Mouse (Mus musculus) kidney, embryonic 14.5 days (tissue): Measurements from ENCODE around the gene Camk2b. TPM values are rescaled to one million over a fixed set of nuclear protein-coding genes. Genes with fewer than 3 reads are reported as not detected.

ENCODE experiments used
- ATAC-seq: fragments of 200-750 bp; cut with Nextera tagmentation; 2 replicates; pipeline ENCODE4 v1.8.0; 2017; ENCODE audit warnings: moderate number of reproducible peaks, mild to moderate bottlenecking, moderate TSS enrichment, moderate library complexity; ENCODE audit not compliant: low FRiP score, low TSS enrichment
- H3K27ac ChIP-seq: fragments of 300-500 bp; sonication (generic); 2 replicates; pipeline ENCODE4 v1.5.1; 2014; ENCODE audit warnings: low read depth, mild to moderate bottlenecking, low read length, moderate library complexity, mixed read lengths
- H3K27me3 ChIP-seq: fragments of 300-500 bp; sonication (generic); 2 replicates; pipeline ENCODE4 v1.6.1; 2014; ENCODE audit warnings: mild to moderate bottlenecking, low read length; ENCODE audit not compliant: control insufficient read depth, insufficient read depth
- H3K36me3 ChIP-seq: fragments of 300-500 bp; sonication (generic); 2 replicates; pipeline ENCODE4 v1.6.1; 2014; ENCODE audit warnings: low read length, mixed read lengths; ENCODE audit not compliant: control insufficient read depth, insufficient read depth
- H3K4me1 ChIP-seq: fragments of 300-500 bp; sonication (generic); 2 replicates; pipeline ENCODE4 v1.6.1; 2014; ENCODE audit warnings: low read length, mixed read lengths; ENCODE audit not compliant: control insufficient read depth, insufficient read depth
- H3K4me2 ChIP-seq: fragments of 300-500 bp; sonication (generic); replicated peaks from 2 replicates; pipeline ENCODE4 v1.6.1; 2014; ENCODE audit warnings: low read depth, mild to moderate bottlenecking, low read length
- H3K4me3 ChIP-seq: fragments of 300-500 bp; sonication (generic); 2 replicates; pipeline ENCODE4 v1.5.1; 2014; ENCODE audit warnings: mild to moderate bottlenecking, low read length
- H3K9ac ChIP-seq: fragments of 300-500 bp; sonication (generic); 2 replicates; pipeline ENCODE4 v1.6.1; 2014; ENCODE audit warnings: low read depth, mild to moderate bottlenecking, low read length, moderate library complexity
- H3K9me3 ChIP-seq: fragments of 300-500 bp; sonication (generic); 2 replicates; pipeline ENCODE4 v1.6.1; 2016; ENCODE audit warnings: low read length; ENCODE audit not compliant: control insufficient read depth
- WGBS: fragments of 180-500 bp; shearing (Covaris S2); extraction: QIAGEN DNeasy Blood & Tissue Kit; methylation state at CpG from one replicate; pipeline ENCODE4 v1.1.7; 2014; 5-methylcytosine and 5-hydroxymethylcytosine counted together
- polyA plus RNA-seq: library from polyadenylated mRNA; unstranded; fragments of >200 nt; fragmentation: Nextera tagmentation; extraction: Ambion mirVana; gene quantifications from 2 replicates; pipeline ENCODE4 v1.2.1, GENCODE M21; 2014

The Camk2b gene
- polyA plus RNA-seq, 1 experiment from 2014 or later: 4.4 TPM

GRCm38 (mm10) chr11:6062329-6062728, 3.8 kb downstream of the Camk2b start:
- Histone ChIP-seq H3K9ac (no peak overlapping the region), H3K9me3 (no peaks in the 10 kb centered on the region), H3K4me1 (peaks cover 11% of the 10 kb centered on the region), H3K27me3 (peaks cover 43% of the 10 kb centered on the region), H3K27ac (no peak overlapping the region), H3K4me2 (no peak overlapping the region), H3K36me3 (no peaks in the 10 kb centered on the region), H3K4me3 (no peak overlapping the region)
- ATAC-seq: no peak
- 91% methylated on average over 11 of the region's 11 CpGs for WGBS

- H3K27me3 ChIP-seq: peaks cover 39% of the 10 kb centered on the region
Observed at GRCm38 (mm10) chr11:6061891-6062290, 4.3 kb downstream of the Camk2b start.

GRCm38 (mm10) chr11:6059162-6059561, 7.0 kb downstream of the Camk2b start:
- Histone ChIP-seq H3K4me3 (no peak overlapping the region), H3K27me3 (peaks cover 12% of the 10 kb centered on the region), H3K4me1 (peaks cover 2% of the 10 kb centered on the region), H3K9ac (no peak overlapping the region), H3K9me3 (no peaks in the 10 kb centered on the region), H3K36me3 (no peaks in the 10 kb centered on the region), H3K27ac (no peak overlapping the region), H3K4me2 (no peak overlapping the region)
- no peak for ATAC-seq
- 94% methylated on average over 10 of the region's 10 CpGs for WGBS

More at GRCm38 (mm10) chr11:6061891-6062290, 4.3 kb downstream of the Camk2b start:
- no peak overlapping the region for H3K9ac ChIP-seq
- ATAC-seq: no peak
- no peak overlapping the region for H3K27ac ChIP-seq
- H3K4me3 ChIP-seq: no peak overlapping the region
- H3K36me3 ChIP-seq: no peaks in the 10 kb centered on the region
- 77% methylated on average over 5 of the region's 5 CpGs for WGBS
- H3K4me2 ChIP-seq: no peak overlapping the region
- H3K4me1 ChIP-seq: peaks cover 11% of the 10 kb centered on the region
- H3K9me3 ChIP-seq: no peaks in the 10 kb centered on the region

- Histone ChIP-seq H3K27ac (no peak overlapping the region), H3K4me1 (no peaks in the 10 kb centered on the region), H3K9me3 (no peaks in the 10 kb centered on the region), H3K4me2 (no peak overlapping the region), H3K36me3 (no peaks in the 10 kb centered on the region), H3K27me3 (no peaks in the 10 kb centered on the region), H3K4me3 (no peak overlapping the region), H3K9ac (no peak overlapping the region)
- ATAC-seq: no peak
- 86% methylated on average over 8 of the region's 8 CpGs for WGBS
Observed at GRCm38 (mm10) chr11:6053386-6053785, 12.8 kb downstream of the Camk2b start.

GRCm38 (mm10) chr11:6050066-6050560, 16.0 kb downstream of the Camk2b start:
- no peaks in the 10 kb centered on the region for H3K36me3 ChIP-seq
- H3K4me1 ChIP-seq: no peaks in the 10 kb centered on the region
- H3K27ac ChIP-seq: no peak overlapping the region
- WGBS: 82% methylated on average over 4 of the region's 4 CpGs
- H3K9me3 ChIP-seq: no peaks in the 10 kb centered on the region
- ATAC-seq: no peak
- H3K9ac ChIP-seq: no peak overlapping the region
- no peaks in the 10 kb centered on the region for H3K27me3 ChIP-seq
- H3K4me2 ChIP-seq: no peak overlapping the region
- H3K4me3 ChIP-seq: no peak overlapping the region

- WGBS: 86% methylated on average over 9 of the region's 9 CpGs
- H3K36me3 ChIP-seq: no peaks in the 10 kb centered on the region
- no peak overlapping the region for H3K27ac ChIP-seq
- no peaks in the 10 kb centered on the region for H3K4me1 ChIP-seq
- no peak for ATAC-seq
- H3K9ac ChIP-seq: no peak overlapping the region
- H3K27me3 ChIP-seq: no peaks in the 10 kb centered on the region
- H3K4me3 ChIP-seq: no peak overlapping the region
- H3K4me2 ChIP-seq: no peak overlapping the region
- no peaks in the 10 kb centered on the region for H3K9me3 ChIP-seq
Observed at GRCm38 (mm10) chr11:6048208-6048607, 18.0 kb downstream of the Camk2b start.

- H3K4me3 ChIP-seq: no peak overlapping the region
- H3K27me3 ChIP-seq: no peaks in the 10 kb centered on the region
- WGBS: 73% methylated on average over 7 of the region's 7 CpGs
- peaks cover 8% of the 10 kb centered on the region; the same call in 1 of the 2 replicates for H3K4me1 ChIP-seq
- no peak for ATAC-seq
- no peak overlapping the region for H3K9ac ChIP-seq
- no peaks in the 10 kb centered on the region for H3K36me3 ChIP-seq
- H3K9me3 ChIP-seq: no peaks in the 10 kb centered on the region; the same call in 1 of the 2 replicates
- H3K27ac ChIP-seq: no peak overlapping the region
- no peak overlapping the region for H3K4me2 ChIP-seq
Observed at GRCm38 (mm10) chr11:6038929-6039328, 27.2 kb downstream of the Camk2b start.

GRCm38 (mm10) chr11:6037686-6038085, 28.5 kb downstream of the Camk2b start:
- no peaks in the 10 kb centered on the region for H3K36me3 ChIP-seq
- H3K9ac ChIP-seq: no peak overlapping the region
- no peak overlapping the region for H3K4me2 ChIP-seq
- no peak overlapping the region for H3K4me3 ChIP-seq
- H3K4me1 ChIP-seq: peaks cover 8% of the 10 kb centered on the region; the same call in 1 of the 2 replicates
- H3K27ac ChIP-seq: no peak overlapping the region
- ATAC-seq: no peak
- H3K9me3 ChIP-seq: no peaks in the 10 kb centered on the region; the same call in 1 of the 2 replicates
- WGBS: 69% methylated on average over 7 of the region's 7 CpGs
- H3K27me3 ChIP-seq: no peaks in the 10 kb centered on the region

- no peak for ATAC-seq
- Histone ChIP-seq H3K4me3 (no peak overlapping the region), H3K9me3 (no peaks in the 10 kb centered on the region; the same call in 1 of the 2 replicates), H3K4me2 (no peak overlapping the region), H3K9ac (no peak overlapping the region), H3K4me1 (peaks cover 8% of the 10 kb centered on the region; the same call in 1 of the 2 replicates), H3K27ac (no peak overlapping the region), H3K36me3 (no peaks in the 10 kb centered on the region), H3K27me3 (no peaks in the 10 kb centered on the region)
- WGBS: 70% methylated on average over 7 of the region's 7 CpGs
Observed at GRCm38 (mm10) chr11:6037198-6037597, 29.0 kb downstream of the Camk2b start.
